Mouse (Mus musculus) adrenal gland, adult 18-20 months (tissue): Measurements from ENCODE around the gene Lrrc25. TPM values are rescaled to one million over a fixed set of nuclear protein-coding genes. Genes with fewer than 3 reads are reported as not detected.
A peak's percentile ranks its signal among the peaks of the same experiment; 100 is the strongest.

Experiments
- DNase-seq, 2 experiments: peaks; one replicate each; pipeline ENCODE4 v3.0.0; 2021 to 2022; ENCODE audit warnings: low spot score in 2 of 2
- total RNA-seq, 2 experiments: library from RNA; stranded (reverse); gene quantifications; 1 replicate in 1 of 2; 2 replicates in 1 of 2; pipeline ENCODE4 v1.2.3; 2021

Gene Lrrc25
- total RNA-seq, 2 experiments from 2014 or later, result 1.4 to 3.0 TPM

GRCm38 (mm10) chr8:70614469-70614868, 1.5 kb upstream of the Lrrc25 start:
- no peak for DNase-seq

- no peak for DNase-seq
Observed at GRCm38 (mm10) chr8:70615281-70615680, 674 bp upstream of the Lrrc25 start.

GRCm38 (mm10) chr8:70616645-70617044, 690 bp downstream of the Lrrc25 start:
- DNase-seq, result no peak

- no peak for DNase-seq
Observed at GRCm38 (mm10) chr8:70617985-70618384, 2.0 kb downstream of the Lrrc25 start.

- no peak for DNase-seq
Observed at GRCm38 (mm10) chr8:70618888-70619334, 3.0 kb downstream of the Lrrc25 start.

GRCm38 (mm10) chr8:70622220-70622619, 6.3 kb downstream of the Lrrc25 start:
- no peak for DNase-seq

- peak; percentile 52 to 67 for DNase-seq
Observed at GRCm38 (mm10) chr8:70625104-70625503, 9.1 kb downstream of the Lrrc25 start.

- no peak for DNase-seq
Observed at GRCm38 (mm10) chr8:70627041-70627440, 11.1 kb downstream of the Lrrc25 start.

GRCm38 (mm10) chr8:70628986-70629490, 13.1 kb downstream of the Lrrc25 start:
- no peak for DNase-seq

- peak; percentile 91 to 94 for DNase-seq
Observed at GRCm38 (mm10) chr8:70629574-70630531, 13.9 kb downstream of the Lrrc25 start.

- peak; percentile 57 to 64 for DNase-seq
Observed at GRCm38 (mm10) chr8:70630532-70631381, 14.8 kb downstream of the Lrrc25 start.

- DNase-seq, result peak in 1 of 2 experiments; percentile 51
Observed at GRCm38 (mm10) chr8:70631436-70631835, 15.5 kb downstream of the Lrrc25 start.

- no peak for DNase-seq
Observed at GRCm38 (mm10) chr8:70632346-70632892, 16.5 kb downstream of the Lrrc25 start, which contains the start of gene Gdf15. Gene Gdf15, minus strand, starts transcription at chr8:70632456.

- peak; percentile 59 to 79 for DNase-seq
Observed at GRCm38 (mm10) chr8:70634066-70634465, 18.1 kb downstream of the Lrrc25 start.

GRCm38 (mm10) chr8:70635527-70635926, 19.6 kb downstream of the Lrrc25 start:
- no peak for DNase-seq

- no peak for DNase-seq
Observed at GRCm38 (mm10) chr8:70636838-70637237, 20.9 kb downstream of the Lrrc25 start.

- no peak for DNase-seq
Observed at GRCm38 (mm10) chr8:70638752-70639151, 22.8 kb downstream of the Lrrc25 start.

- DNase-seq, result no peak
Observed at GRCm38 (mm10) chr8:70643019-70643418, 27.1 kb downstream of the Lrrc25 start.

GRCm38 (mm10) chr8:70644065-70644464, 28.1 kb downstream of the Lrrc25 start:
- DNase-seq, result no peak

- DNase-seq, result peak; percentile 51 to 56
Observed at GRCm38 (mm10) chr8:70645501-70646224, 29.7 kb downstream of the Lrrc25 start.
